Mouse (Mus musculus) forebrain, embryonic 14.5 days (tissue): ENCODE results near the gene Gm20388. TPM values are rescaled to one million over a fixed set of nuclear protein-coding genes. Genes with fewer than 3 reads are reported as not detected.
A peak's percentile ranks its signal among the peaks of the same experiment; 100 is the strongest.

Source experiments
- ATAC-seq: fragments of 200-750 bp; cut with Nextera tagmentation; 2 replicates; pipeline ENCODE4 v1.8.0; 2017; ENCODE audit warnings: mild to moderate bottlenecking, moderate library complexity
- DNase-seq: peaks from one replicate; pipeline ENCODE4 v3.0.0-alpha.2; 2015; ENCODE audit warnings: low spot score
- H3K27ac ChIP-seq: fragments of 300-500 bp; sonication (generic); 2 replicates; pipeline ENCODE4 v1.5.1; 2014; ENCODE audit warnings: low read depth, mild to moderate bottlenecking, control low read depth, low read length, moderate library complexity
- H3K27me3 ChIP-seq: fragments of 300-500 bp; sonication (generic); replicated peaks from 2 replicates; pipeline ENCODE4 v1.6.1; 2014; ENCODE audit warnings: low read length, control low read depth, mixed read lengths; ENCODE audit not compliant: control insufficient read depth, insufficient read depth
- H3K36me3 ChIP-seq: fragments of 300-500 bp; sonication (generic); 2 replicates; pipeline ENCODE4 v1.6.1; 2014; ENCODE audit warnings: low read length, control low read depth; ENCODE audit not compliant: control insufficient read depth, insufficient read depth
- H3K4me1 ChIP-seq: fragments of 300-500 bp; sonication (generic); 2 replicates; pipeline ENCODE4 v1.6.1; 2014; ENCODE audit warnings: antibody characterized with exemption, low read length, control low read depth; ENCODE audit not compliant: control insufficient read depth, insufficient read depth
- H3K4me2 ChIP-seq: fragments of 300-500 bp; sonication (generic); 2 replicates; pipeline ENCODE4 v1.6.1; 2014; ENCODE audit warnings: mild to moderate bottlenecking, control low read depth, low read length
- H3K4me3 ChIP-seq: fragments of 300-500 bp; sonication (generic); 2 replicates; pipeline ENCODE4 v1.5.1; 2014; ENCODE audit warnings: low read depth, low read length, control low read depth
- H3K9ac ChIP-seq: fragments of 300-500 bp; sonication (generic); 2 replicates; pipeline ENCODE4 v1.6.1; 2014; ENCODE audit warnings: mild to moderate bottlenecking, low read length, control low read depth, moderate library complexity
- H3K9me3 ChIP-seq: fragments of 300-500 bp; sonication (generic); replicated peaks from 2 replicates; pipeline ENCODE4 v1.6.1; 2016; ENCODE audit warnings: low read length, control low read depth, mixed read lengths; ENCODE audit not compliant: control insufficient read depth
- WGBS: fragments of 180-500 bp; shearing (Covaris S2); extraction: QIAGEN DNeasy Blood & Tissue Kit; methylation state at CpG from one replicate; pipeline ENCODE4 v1.1.7; 2014; 5-methylcytosine and 5-hydroxymethylcytosine counted together
- polyA plus RNA-seq: library from polyadenylated mRNA; unstranded; fragments of >200 nt; fragmentation: Nextera tagmentation; extraction: Ambion mirVana; gene quantifications from 2 replicates; pipeline ENCODE4 v1.2.1, GENCODE M21; 2014

Gene Gm20388
- polyA plus RNA-seq, 1 experiment from 2014 or later = 7.4 TPM

DNA sequence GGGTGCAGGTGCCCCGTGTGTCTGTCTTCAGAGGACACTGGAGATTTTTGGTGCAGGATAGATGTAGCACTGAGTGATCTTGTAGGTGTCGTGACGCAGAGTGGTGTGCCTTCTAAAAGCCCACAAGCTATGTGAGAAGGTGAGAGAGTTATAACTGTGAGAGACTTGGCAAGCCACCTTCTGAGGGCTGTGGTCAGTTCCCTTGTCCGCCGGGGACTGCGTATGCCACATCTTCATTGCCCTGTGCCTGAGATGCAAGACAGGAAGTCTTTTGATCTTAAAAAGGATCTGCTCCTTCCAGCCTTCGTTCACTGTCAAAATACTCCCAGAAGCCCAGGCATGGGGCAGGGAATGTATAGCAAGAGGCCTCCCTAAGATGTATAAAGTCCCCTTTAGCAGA, 3432.3 kb downstream of the Gm20388 start:
- no peaks in the 10 kb centered on the region for H3K4me1 ChIP-seq
- H3K27ac ChIP-seq = no peak overlapping the region
- WGBS = 91% methylated on average over 7 of the region's 7 CpGs
- no peaks in the 10 kb centered on the region for H3K36me3 ChIP-seq
- H3K9me3 ChIP-seq = no peaks in the 10 kb centered on the region
- H3K4me2 ChIP-seq = no peak overlapping the region
- H3K4me3 ChIP-seq = no peak overlapping the region
- no peaks in the 10 kb centered on the region for H3K27me3 ChIP-seq
- no peak overlapping the region for H3K9ac ChIP-seq
- DNase-seq (no peak), ATAC-seq (no peak)

DNA sequence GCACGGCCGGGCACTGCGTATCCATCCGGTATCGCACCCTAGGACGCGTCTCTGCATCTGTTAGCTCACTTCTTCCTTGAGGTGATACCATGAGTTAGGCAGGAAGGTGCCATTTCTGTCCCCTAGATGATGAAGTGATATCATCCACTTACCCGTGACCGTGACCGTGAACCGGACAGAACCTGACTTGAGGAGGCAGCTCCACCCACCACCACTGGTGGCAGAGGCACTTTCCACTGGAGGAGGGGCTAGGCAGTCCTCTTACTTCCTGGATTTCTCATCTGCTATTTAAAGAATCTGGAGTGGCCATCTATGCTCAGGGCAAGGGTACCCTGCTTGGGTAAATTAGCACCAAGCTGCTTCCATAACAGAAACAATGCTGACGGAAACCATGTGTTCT, 3432.8 kb downstream of the Gm20388 start:
- Histone ChIP-seq H3K9me3 (no peaks in the 10 kb centered on the region), H3K27me3 (no peaks in the 10 kb centered on the region), H3K4me2 (no peak overlapping the region), H3K4me1 (no peaks in the 10 kb centered on the region), H3K36me3 (peaks cover 3% of the 10 kb centered on the region; the same call in 1 of the 2 replicates), H3K9ac (no peak overlapping the region), H3K4me3 (no peak overlapping the region), H3K27ac (no peak overlapping the region)
- 95% methylated on average over 12 of the region's 12 CpGs for WGBS
- ATAC-seq (no peak), DNase-seq (no peak)

DNA sequence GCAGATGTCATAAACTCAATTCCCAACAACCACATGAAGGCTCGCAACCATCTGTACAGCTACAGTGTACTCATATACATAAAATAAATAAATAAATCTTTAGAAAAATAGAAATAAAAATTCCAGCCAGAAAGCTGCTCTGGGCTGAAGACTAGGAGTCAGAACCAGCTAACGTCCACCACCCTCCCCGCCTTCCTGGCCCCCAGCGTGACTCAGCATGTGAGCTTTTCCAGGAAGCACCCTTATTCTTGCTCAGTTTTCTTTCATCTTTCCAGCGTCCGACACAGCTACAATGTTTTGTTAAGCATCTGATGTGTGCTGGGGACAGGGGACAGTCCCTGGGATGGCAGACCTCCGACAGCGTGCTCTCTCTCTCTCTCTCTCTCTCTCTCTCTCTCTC, 3434.5 kb downstream of the Gm20388 start:
- no peaks in the 10 kb centered on the region for H3K9me3 ChIP-seq
- H3K36me3 ChIP-seq = peaks cover 7% of the 10 kb centered on the region; the same call in 1 of the 2 replicates
- no peak overlapping the region for H3K9ac ChIP-seq
- WGBS = 82% methylated on average over 8 of the region's 8 CpGs
- no peak overlapping the region for H3K27ac ChIP-seq
- H3K27me3 ChIP-seq = no peaks in the 10 kb centered on the region
- ATAC-seq (no peak), DNase-seq (no peak)
- H3K4me1 ChIP-seq = no peaks in the 10 kb centered on the region
- H3K4me3 ChIP-seq = no peak overlapping the region
- no peak overlapping the region for H3K4me2 ChIP-seq

DNA sequence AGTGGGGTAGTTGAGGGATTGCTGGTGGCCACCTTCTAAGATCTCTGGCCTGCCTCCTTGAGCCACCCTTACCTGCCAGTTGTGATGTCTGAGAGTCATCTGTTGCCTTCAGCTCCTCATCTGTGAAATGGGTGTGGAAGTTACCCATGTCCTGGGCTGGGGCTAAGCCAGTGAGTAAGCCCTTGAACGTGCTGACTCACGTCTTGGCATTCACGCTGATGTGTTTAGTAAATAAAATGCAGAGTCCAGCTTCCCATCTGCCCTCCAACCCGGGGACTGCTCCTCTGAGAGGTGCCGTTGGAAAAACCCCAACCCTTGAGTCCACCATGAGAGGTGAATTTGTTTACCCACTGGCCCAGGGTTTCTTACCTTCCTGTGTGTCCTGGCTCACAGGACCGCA, 3435.2 kb downstream of the Gm20388 start:
- Histone ChIP-seq H3K4me1 (no peaks in the 10 kb centered on the region), H3K27me3 (no peaks in the 10 kb centered on the region), H3K36me3 (peaks cover 7% of the 10 kb centered on the region; the same call in 1 of the 2 replicates), H3K4me2 (no peak overlapping the region), H3K4me3 (no peak overlapping the region), H3K9me3 (no peaks in the 10 kb centered on the region), H3K9ac (no peak overlapping the region), H3K27ac (no peak overlapping the region)
- DNase-seq (no peak), ATAC-seq (no peak)
- WGBS = 91% methylated on average over 6 of the region's 6 CpGs

DNA sequence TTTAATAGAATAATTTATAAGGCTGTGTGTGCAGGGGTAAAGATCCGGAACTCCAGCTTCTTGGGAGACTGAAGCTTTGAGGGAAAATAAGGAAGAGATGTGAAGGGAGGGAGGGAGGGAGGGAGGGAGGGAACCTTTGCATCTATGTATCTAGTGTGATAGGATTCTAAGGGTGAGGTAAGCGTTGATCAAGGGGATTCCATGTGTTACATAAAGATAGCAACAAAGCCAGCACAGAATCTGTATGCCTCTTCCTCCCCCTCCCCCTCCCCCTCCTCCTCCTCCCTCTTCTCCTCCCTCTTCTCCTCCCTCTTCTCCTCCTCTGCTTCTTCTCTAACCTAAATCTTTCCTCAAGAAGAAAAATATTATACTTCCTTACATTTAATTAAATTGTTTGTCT, 3436.7 kb downstream of the Gm20388 start:
- ATAC-seq (no peak), DNase-seq (no peak)
- no peak overlapping the region for H3K9ac ChIP-seq
- peaks cover 7% of the 10 kb centered on the region; the same call in 1 of the 2 replicates for H3K36me3 ChIP-seq
- H3K4me1 ChIP-seq = no peaks in the 10 kb centered on the region
- no peak overlapping the region for H3K4me3 ChIP-seq
- H3K4me2 ChIP-seq = no peak overlapping the region
- H3K27ac ChIP-seq = no peak overlapping the region
- no peaks in the 10 kb centered on the region for H3K9me3 ChIP-seq
- 90% methylated on average over 2 of the region's 2 CpGs for WGBS
- no peaks in the 10 kb centered on the region for H3K27me3 ChIP-seq

DNA sequence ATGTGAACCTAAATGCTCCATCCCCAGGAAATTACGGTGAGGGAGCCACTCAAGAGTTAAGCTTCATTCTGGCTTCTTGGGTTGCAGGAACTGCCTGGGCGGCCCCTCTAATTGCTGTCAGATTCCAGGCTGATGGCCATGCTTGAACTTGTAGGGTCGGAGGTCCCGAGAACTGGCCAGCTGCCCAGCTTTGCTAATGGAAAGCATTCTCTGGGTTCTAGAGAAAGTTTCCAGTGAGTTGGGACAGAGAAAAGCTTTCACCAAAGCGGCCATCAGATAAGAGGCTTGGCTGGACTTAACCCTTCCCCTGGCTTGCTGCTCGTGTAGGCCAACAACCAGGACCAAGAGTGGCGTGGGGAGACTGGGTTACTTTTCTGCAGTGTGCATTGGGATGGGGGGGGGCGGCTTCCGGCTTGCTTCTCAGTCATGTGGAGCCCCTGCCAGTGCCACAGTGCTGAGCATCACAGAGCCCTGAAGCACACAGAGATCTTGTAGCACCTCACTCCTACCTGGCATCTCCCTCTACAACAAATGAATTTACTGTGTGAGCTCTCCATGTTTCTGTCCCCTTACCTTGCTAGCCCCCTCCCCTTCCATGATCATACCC, 3437.7 kb downstream of the Gm20388 start:
- WGBS = 54% methylated on average over 9 of the region's 9 CpGs

DNA sequence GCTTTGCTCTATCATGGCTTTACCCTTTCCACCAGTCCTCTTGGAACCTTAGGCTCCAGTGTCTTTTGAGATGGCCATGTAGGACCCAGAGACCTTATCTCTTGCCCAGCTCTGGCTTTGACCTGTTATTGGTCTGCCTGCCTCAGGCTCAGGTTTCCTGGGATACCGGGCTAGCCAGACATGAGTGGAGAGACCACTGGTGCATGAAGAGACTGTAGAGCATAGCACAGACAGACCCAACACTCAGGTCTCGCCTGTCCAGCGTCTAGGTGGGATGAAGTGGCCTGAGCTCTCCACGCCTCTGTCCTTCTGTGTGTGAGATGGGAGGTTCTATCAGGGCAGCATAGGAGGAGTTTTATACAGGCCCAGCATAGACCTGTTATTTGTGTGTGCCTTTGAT, 3438.4 kb downstream of the Gm20388 start:
- Histone ChIP-seq H3K4me2 (no peak overlapping the region), H3K4me1 (no peaks in the 10 kb centered on the region), H3K9me3 (no peaks in the 10 kb centered on the region), H3K4me3 (no peak overlapping the region), H3K27me3 (no peaks in the 10 kb centered on the region), H3K27ac (no peak overlapping the region), H3K9ac (no peak overlapping the region), H3K36me3 (peaks cover 7% of the 10 kb centered on the region; the same call in 1 of the 2 replicates)
- no peak for ATAC-seq
- WGBS = 93% methylated on average over 4 of the region's 4 CpGs
- no peak for DNase-seq

More for the DNA sequence above, 3437.7 kb downstream of the Gm20388 start:
- H3K9me3 ChIP-seq = no peaks in the 10 kb centered on the region
- no peak overlapping the region for H3K27ac ChIP-seq
- DNase-seq (peak; percentile 63), ATAC-seq (no peak)
- peaks cover 7% of the 10 kb centered on the region; the same call in 1 of the 2 replicates for H3K36me3 ChIP-seq
- H3K4me2 ChIP-seq = no peak overlapping the region
- no peaks in the 10 kb centered on the region for H3K27me3 ChIP-seq
- H3K9ac ChIP-seq = no peak overlapping the region
- H3K4me3 ChIP-seq = no peak overlapping the region
- H3K4me1 ChIP-seq = no peaks in the 10 kb centered on the region

DNA sequence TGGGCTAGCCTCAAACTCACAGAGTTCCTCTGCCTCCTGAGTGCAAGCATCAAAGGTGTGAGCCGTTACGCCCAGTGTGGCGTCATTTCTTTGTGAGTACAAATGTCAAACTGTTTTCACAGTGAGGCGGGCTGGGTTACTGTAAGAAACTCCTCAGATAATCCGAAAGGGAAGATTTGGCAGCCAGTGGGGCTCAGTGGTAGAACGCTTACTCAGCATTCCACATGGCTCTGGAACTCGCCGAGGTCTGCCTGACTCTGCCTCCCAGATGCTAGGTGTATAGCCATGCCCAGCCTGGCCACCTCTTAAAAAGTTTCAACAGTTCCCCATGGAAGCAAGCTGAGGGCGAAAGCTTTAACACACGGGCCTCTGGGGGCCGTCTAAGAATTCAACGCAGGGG, 3441.5 kb downstream of the Gm20388 start:
- Histone ChIP-seq H3K9me3 (no peaks in the 10 kb centered on the region), H3K9ac (no peak overlapping the region), H3K4me3 (no peak overlapping the region), H3K27me3 (no peaks in the 10 kb centered on the region), H3K4me2 (no peak overlapping the region), H3K36me3 (peaks cover 15% of the 10 kb centered on the region), H3K27ac (no peak overlapping the region), H3K4me1 (no peaks in the 10 kb centered on the region)
- WGBS = 85% methylated on average over 12 of the region's 12 CpGs
- DNase-seq (no peak), ATAC-seq (no peak)

DNA sequence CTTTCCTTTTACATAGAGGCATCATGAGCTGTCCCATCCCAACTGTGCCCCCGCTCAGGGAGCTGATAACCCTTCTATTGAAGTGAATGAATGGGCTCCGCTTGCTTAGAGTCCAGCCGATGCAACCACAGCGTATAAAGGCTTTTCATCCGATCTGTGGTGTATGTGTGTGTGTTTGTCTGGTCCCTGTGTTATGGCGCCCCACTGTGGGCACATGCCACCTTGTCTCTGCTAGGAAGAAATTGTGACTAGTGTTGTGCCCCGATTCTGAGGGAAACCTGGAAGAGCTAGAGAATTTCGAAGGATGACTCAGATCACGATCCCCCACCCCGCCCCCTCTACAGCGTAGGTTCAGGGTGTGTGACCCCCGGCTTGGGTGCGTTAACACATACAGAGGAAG, 3442.1 kb downstream of the Gm20388 start:
- DNase-seq (peak; percentile 45), ATAC-seq (no peak)
- H3K27me3 ChIP-seq = no peaks in the 10 kb centered on the region
- 48% methylated on average over 13 of the region's 13 CpGs for WGBS
- H3K4me1 ChIP-seq = no peaks in the 10 kb centered on the region
- no peak overlapping the region for H3K9ac ChIP-seq
- no peak overlapping the region for H3K4me3 ChIP-seq
- no peak overlapping the region for H3K27ac ChIP-seq
- H3K36me3 ChIP-seq = peaks cover 22% of the 10 kb centered on the region
- no peak overlapping the region for H3K4me2 ChIP-seq
- H3K9me3 ChIP-seq = no peaks in the 10 kb centered on the region
